ENCODE assay signal across 23 mouse cellular contexts in the genomic region with DNA sequence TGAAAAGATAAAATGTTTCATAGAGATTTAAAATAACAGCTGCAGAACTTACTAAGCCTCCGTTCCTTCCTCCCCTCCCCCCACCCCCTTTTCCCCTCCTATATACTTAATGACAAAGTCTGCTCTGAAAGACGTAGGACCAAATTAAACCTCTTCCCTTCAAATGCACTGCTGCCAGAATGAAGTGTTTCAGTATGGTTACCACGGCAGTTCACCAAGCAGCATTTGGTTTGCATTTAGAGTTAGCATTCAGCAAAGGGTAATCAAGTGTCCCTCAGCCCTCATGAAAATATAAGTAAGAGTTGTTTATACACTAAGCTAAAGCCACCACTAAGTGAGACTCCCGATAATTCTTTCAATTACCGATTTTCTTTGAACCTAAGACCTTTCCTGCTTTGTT. TPM values are rescaled to one million over a fixed set of nuclear protein-coding genes. Genes with fewer than 3 reads are reported as not detected.
DNase-seq lines count a peak whose midpoint lies in the region; ATAC-seq and TF ChIP-seq lines count a peak whose summit lies in the region.
"Had no signal": no experiment of that assay in that cellular context is flagged by ENCODE, and none has a peak within 500 bp of the region (broad histone marks: within the 10 kb centered on the region; RNA-seq: fewer than 3 reads in every experiment).

No protein-coding gene starts in this region.

- ATAC-seq in embryonic facial prominence, embryonic 11.5 days (replicated peaks; ENCODE audit: insufficient number of reproducible peaks, low FRiP score, low TSS enrichment, low read depth) = no peak
- no peak for ATAC-seq in limb, embryonic 14.5 days (ENCODE audit: low FRiP score, low read depth)
- ATAC-seq: activated CD4-positive, CD25-positive, alpha-beta regulatory T cell, adult 4 months; CD4-positive, CD25-positive, alpha-beta regulatory T cell, adult 4 months; Patski had no signal

- no peak overlapping the region for H3K9ac ChIP-seq in embryonic facial prominence, embryonic 11.5 days (replicated peaks; ENCODE audit: low read length)
- H3K9ac ChIP-seq in limb, embryonic 14.5 days (ENCODE audit: low read depth, low read length, severe bottlenecking) = no peak overlapping the region

- H3K4me3 ChIP-seq in embryonic facial prominence, embryonic 11.5 days (ENCODE audit: low read depth, low read length) = no peak overlapping the region
- H3K4me3 ChIP-seq in embryonic facial prominence, embryonic 10.5 days = no peak overlapping the region
- H3K4me3 ChIP-seq in limb, embryonic 10.5 days = no peak overlapping the region
- no peak overlapping the region for H3K4me3 ChIP-seq in limb, embryonic 14.5 days (replicated peaks; ENCODE audit: low read length)

- H3K9me3 ChIP-seq in embryonic facial prominence, embryonic 11.5 days (replicated peaks; ENCODE audit: control insufficient read depth, low read length) = no peaks in the 10 kb centered on the region
- no peaks in the 10 kb centered on the region for H3K9me3 ChIP-seq in embryonic facial prominence, embryonic 10.5 days
- no peaks in the 10 kb centered on the region for H3K9me3 ChIP-seq in limb, embryonic 10.5 days (replicated peaks)
- no peaks in the 10 kb centered on the region for H3K9me3 ChIP-seq in limb, embryonic 14.5 days (ENCODE audit: control insufficient read depth, low read length)
- H3K9me3 ChIP-seq: G1E had no signal

- TF ChIP-seq POLR2A in limb, embryonic 14.5 days (IDR thresholded peaks at IDR 0.05; ENCODE audit: borderline replicate concordance, extremely low read depth, insufficient read depth, insufficient read length) = no peak

- peak; percentile 61 for DNase-seq in embryonic facial prominence, embryonic 11.5 days (ENCODE audit: low spot score)
- DNase-seq in embryonic facial prominence, embryonic 10.5 days (ENCODE audit: low spot score) = no peak
- DNase-seq in forelimb bud, embryonic 11.5 days (ENCODE audit: low read depth, low spot score) = peak; percentile 61
- DNase-seq in limb, embryonic 10.5 days (ENCODE audit: low spot score) = no peak
- DNase-seq in limb, embryonic 14.5 days (ENCODE audit: low spot score) = peak; percentile 17
- no peak for DNase-seq in thymus, postnatal 10 days (ENCODE audit: low spot score in 2 of 2)
- DNase-seq in lung, postnatal 4 days = no peak
- no peak for DNase-seq in MN1 (ENCODE audit: low spot score)
- DNase-seq: adrenal gland, adult 2 months; adrenal gland, adult 8-10 months; adrenal gland, postnatal 10 days; adrenal gland, postnatal 14 days; adrenal gland, postnatal 25 days; adrenal gland, postnatal 36 days; B cell, adult 2 months; cerebellum, adult 11 months; cerebellum, adult 11-12 months; cerebellum, adult 18-20 months had no signal

- no peaks in the 10 kb centered on the region for H3K36me3 ChIP-seq in embryonic facial prominence, embryonic 11.5 days (replicated peaks; ENCODE audit: control insufficient read depth, insufficient read depth, low read depth, low read length)
- peaks cover 17% of the 10 kb centered on the region for H3K36me3 ChIP-seq in embryonic facial prominence, embryonic 10.5 days (replicated peaks)
- peaks cover 11% of the 10 kb centered on the region for H3K36me3 ChIP-seq in limb, embryonic 10.5 days
- H3K36me3 ChIP-seq in limb, embryonic 14.5 days (ENCODE audit: control insufficient read depth, insufficient read depth, low read length) = no peaks in the 10 kb centered on the region; the same call in 1 of the 2 replicates

- H3K4me1 ChIP-seq in embryonic facial prominence, embryonic 11.5 days (ENCODE audit: control insufficient read depth, insufficient read depth, low read length) = no peaks in the 10 kb centered on the region
- H3K4me1 ChIP-seq in embryonic facial prominence, embryonic 10.5 days = peaks cover 24% of the 10 kb centered on the region
- peaks cover 54% of the 10 kb centered on the region for H3K4me1 ChIP-seq in limb, embryonic 10.5 days
- H3K4me1 ChIP-seq in limb, embryonic 14.5 days (ENCODE audit: control insufficient read depth, insufficient read depth, low read length) = peaks cover 6% of the 10 kb centered on the region

- 53% methylated on average over 5 of the region's 5 CpGs for WGBS in embryonic facial prominence, embryonic 11.5 days
- 71% methylated on average over 5 of the region's 5 CpGs for WGBS in embryonic facial prominence, embryonic 10.5 days
- 40% methylated on average over 5 of the region's 5 CpGs for WGBS in limb, embryonic 10.5 days
- 24% methylated on average over 5 of the region's 5 CpGs for WGBS in limb, embryonic 14.5 days

- H3K4me2 ChIP-seq in embryonic facial prominence, embryonic 11.5 days (ENCODE audit: low read depth, low read length) = no peak overlapping the region
- no peak overlapping the region for H3K4me2 ChIP-seq in limb, embryonic 14.5 days (replicated peaks; ENCODE audit: low read depth, low read length, severe bottlenecking)

- H3K27me3 ChIP-seq in embryonic facial prominence, embryonic 11.5 days (ENCODE audit: control insufficient read depth, insufficient read depth, low read length) = no peaks in the 10 kb centered on the region
- H3K27me3 ChIP-seq in embryonic facial prominence, embryonic 10.5 days (replicated peaks; ENCODE audit: low read depth, poor library complexity, severe bottlenecking) = peaks cover 11% of the 10 kb centered on the region; the same call in 1 of the 2 replicates
- no peaks in the 10 kb centered on the region for H3K27me3 ChIP-seq in limb, embryonic 10.5 days (ENCODE audit: low read depth, poor library complexity, severe bottlenecking)
- H3K27me3 ChIP-seq in limb, embryonic 14.5 days (ENCODE audit: control insufficient read depth, insufficient read depth, low read length) = no peaks in the 10 kb centered on the region
- H3K27me3 ChIP-seq: CH12.LX, Patski had no signal

- H3K27ac ChIP-seq in embryonic facial prominence, embryonic 11.5 days (replicated peaks; ENCODE audit: low read depth, low read length) = no peak overlapping the region
- no peak overlapping the region for H3K27ac ChIP-seq in embryonic facial prominence, embryonic 10.5 days (replicated peaks)
- 0 out of 2 replicates have a peak overlapping the region, but pooled peaks have one; percentile 1 for H3K27ac ChIP-seq in limb, embryonic 10.5 days
- H3K27ac ChIP-seq in limb, embryonic 14.5 days (replicated peaks; ENCODE audit: low read depth, low read length) = no peak overlapping the region

RNA-seq across cellular contexts. Expression of a gene that starts 25.9 kb away (rescaled TPM):
- polyA plus RNA-seq in embryonic facial prominence, embryonic 11.5 days (2014; fragmentation: Nextera tagmentation; extraction: Ambion mirVana) = 28.8 and 30.1 TPM in 2 replicates
- polyA plus RNA-seq in embryonic facial prominence, embryonic 10.5 days (2016; fragmentation: Nextera tagmentation; extraction: Ambion mirVana) = 30.9 and 31.2 TPM in 2 replicates
- 30.8 and 32.3 TPM in 2 replicates for polyA plus RNA-seq in limb, embryonic 10.5 days (2016; fragmentation: Nextera tagmentation; extraction: Ambion mirVana)
- polyA plus RNA-seq in limb, embryonic 14.5 days (2012; rRNA removed) = 13.3 and 14.4 TPM in 2 replicates
- 20.6 and 25.5 TPM in 2 replicates for polyA plus RNA-seq in limb, embryonic 14.5 days (2014; fragmentation: Nextera tagmentation; extraction: Ambion mirVana)

Comparison
In these comparisons a context has a peak if more than half of its experiments do, and no peak if none do; other contexts are left out.
1. DNase-seq: peak in embryonic facial prominence, embryonic 11.5 days (single experiment), forelimb bud, embryonic 11.5 days (single experiment) and limb, embryonic 14.5 days (single experiment); none in embryonic facial prominence, embryonic 10.5 days (single experiment), limb, embryonic 10.5 days (single experiment), thymus, postnatal 10 days (0 of 2), lung, postnatal 4 days (0 of 2) and MN1 (single experiment).